Mouse (Mus musculus): ENCODE data around the gene Dcaf4. TPM values are rescaled to one million over a fixed set of nuclear protein-coding genes. Genes with fewer than 3 reads are reported as not detected.

Dcaf4 gene
- total and polyA plus RNA-seq, 2 experiments from 2014 or later = 40.8 to 48.7 TPM

GRCm38 (mm10) chr12:83479818-83480401 lies 40.4 kb upstream of the Dcaf4 start:
- Histone ChIP-seq H3K27ac (ENCODE audit: low read depth, low read length) (no peak overlapping the region), H3K36me3 (ENCODE audit: insufficient read depth, low read length) (no peaks in the 10 kb centered on the region), H3K4me1 (ENCODE audit: insufficient read depth, low read length) (no peaks in the 10 kb centered on the region), H3K27me3 (ENCODE audit: insufficient read depth, low read length) (no peaks in the 10 kb centered on the region), H3K9ac (replicated peaks; ENCODE audit: low read length, poor library complexity, severe bottlenecking) (no peak overlapping the region), H3K4me3 (ENCODE audit: low read depth, low read length) (no peak overlapping the region), H3K4me2 (ENCODE audit: low read depth, low read length, poor library complexity, severe bottlenecking) (no peak overlapping the region), H3K9me3 (ENCODE audit: low read length) (no peaks in the 10 kb centered on the region)
- TF ChIP-seq CTCF (IDR thresholded peaks at IDR 0.05) = no peak
- ATAC-seq (ENCODE audit: low FRiP score) (no peak), DNase-seq (ENCODE audit: low spot score) (no peak)
- WGBS = 72% methylated on average over 7 of the region's 7 CpGs

- 77% methylated on average over 4 of the region's 4 CpGs for WGBS
- no peak overlapping the region for H3K27ac ChIP-seq (ENCODE audit: low read depth, low read length)
- no peak overlapping the region for H3K4me2 ChIP-seq (ENCODE audit: low read depth, low read length, poor library complexity, severe bottlenecking)
- DNase-seq (ENCODE audit: low spot score) (no peak), ATAC-seq (ENCODE audit: low FRiP score) (no peak)
- H3K9ac ChIP-seq (replicated peaks; ENCODE audit: low read length, poor library complexity, severe bottlenecking) = no peak overlapping the region
- H3K27me3 ChIP-seq (ENCODE audit: insufficient read depth, low read length) = no peaks in the 10 kb centered on the region
- no peak overlapping the region for H3K4me3 ChIP-seq (ENCODE audit: low read depth, low read length)
- H3K9me3 ChIP-seq (ENCODE audit: low read length) = no peaks in the 10 kb centered on the region
- no peak for TF ChIP-seq CTCF (IDR thresholded peaks at IDR 0.05)
- H3K4me1 ChIP-seq (ENCODE audit: insufficient read depth, low read length) = no peaks in the 10 kb centered on the region
- no peaks in the 10 kb centered on the region for H3K36me3 ChIP-seq (ENCODE audit: insufficient read depth, low read length)
These were observed 38.8 kb upstream of the Dcaf4 start for GRCm38 (mm10) chr12:83481439-83481838.

DNA sequence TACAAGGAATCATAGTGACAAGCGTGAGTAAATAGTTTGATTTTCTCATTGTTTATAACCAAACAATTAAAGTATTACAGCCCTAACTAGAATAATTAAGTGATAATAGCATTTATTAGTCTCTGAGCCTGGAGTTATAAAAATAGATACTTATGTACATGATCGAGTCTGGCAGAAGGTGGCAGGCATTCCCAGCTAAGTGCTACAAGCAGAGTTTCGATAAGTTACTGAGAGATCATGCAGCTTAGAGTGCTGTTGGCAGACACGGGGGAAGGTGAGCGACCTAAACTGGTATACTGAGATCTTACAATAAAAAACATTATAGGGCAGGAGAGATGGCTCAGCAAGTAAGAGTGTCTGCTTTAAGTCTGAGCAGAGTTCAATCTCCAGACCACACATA lies 36.6 kb upstream of the Dcaf4 start:
- Histone ChIP-seq H3K9ac (replicated peaks; ENCODE audit: low read length, poor library complexity, severe bottlenecking) (no peak overlapping the region), H3K4me1 (ENCODE audit: insufficient read depth, low read length) (0 out of 2 replicates have a peak, but pooled peaks cover under 1% of the 10 kb centered on the region), H3K27ac (ENCODE audit: low read depth, low read length) (no peak overlapping the region), H3K4me3 (ENCODE audit: low read depth, low read length) (no peak overlapping the region), H3K4me2 (ENCODE audit: low read depth, low read length, poor library complexity, severe bottlenecking) (no peak overlapping the region), H3K27me3 (ENCODE audit: insufficient read depth, low read length) (no peaks in the 10 kb centered on the region), H3K9me3 (ENCODE audit: low read length) (no peaks in the 10 kb centered on the region), H3K36me3 (ENCODE audit: insufficient read depth, low read length) (no peaks in the 10 kb centered on the region)
- WGBS = 61% methylated on average over 5 of the region's 5 CpGs
- TF ChIP-seq CTCF (IDR thresholded peaks at IDR 0.05) = peak; percentile 22; the same call in 1 of the 2 replicates
- DNase-seq (ENCODE audit: low spot score) = no peak
- ATAC-seq (ENCODE audit: low FRiP score) = no peak

GRCm38 (mm10) chr12:83484855-83485745 lies 35.2 kb upstream of the Dcaf4 start:
- TF ChIP-seq CTCF (IDR thresholded peaks at IDR 0.05) = peak; percentile 63
- Histone ChIP-seq H3K4me1 (ENCODE audit: insufficient read depth, low read length) (0 out of 2 replicates have a peak, but pooled peaks cover 5% of the 10 kb centered on the region), H3K27ac (ENCODE audit: low read depth, low read length) (no peak overlapping the region), H3K9ac (replicated peaks; ENCODE audit: low read length, poor library complexity, severe bottlenecking) (peak overlapping the region; percentile 61; the same call in 1 of the 2 replicates), H3K4me3 (ENCODE audit: low read depth, low read length) (peak overlapping the region; percentile 75), H3K27me3 (ENCODE audit: insufficient read depth, low read length) (no peaks in the 10 kb centered on the region), H3K36me3 (ENCODE audit: insufficient read depth, low read length) (no peaks in the 10 kb centered on the region), H3K9me3 (ENCODE audit: low read length) (no peaks in the 10 kb centered on the region), H3K4me2 (ENCODE audit: low read depth, low read length, poor library complexity, severe bottlenecking) (peak overlapping the region; percentile 99)
- under 1% methylated on average over 24 of the region's 24 CpGs for WGBS
- ATAC-seq (ENCODE audit: low FRiP score) (no peak), DNase-seq (ENCODE audit: low spot score) (peak; percentile 67)

DNA sequence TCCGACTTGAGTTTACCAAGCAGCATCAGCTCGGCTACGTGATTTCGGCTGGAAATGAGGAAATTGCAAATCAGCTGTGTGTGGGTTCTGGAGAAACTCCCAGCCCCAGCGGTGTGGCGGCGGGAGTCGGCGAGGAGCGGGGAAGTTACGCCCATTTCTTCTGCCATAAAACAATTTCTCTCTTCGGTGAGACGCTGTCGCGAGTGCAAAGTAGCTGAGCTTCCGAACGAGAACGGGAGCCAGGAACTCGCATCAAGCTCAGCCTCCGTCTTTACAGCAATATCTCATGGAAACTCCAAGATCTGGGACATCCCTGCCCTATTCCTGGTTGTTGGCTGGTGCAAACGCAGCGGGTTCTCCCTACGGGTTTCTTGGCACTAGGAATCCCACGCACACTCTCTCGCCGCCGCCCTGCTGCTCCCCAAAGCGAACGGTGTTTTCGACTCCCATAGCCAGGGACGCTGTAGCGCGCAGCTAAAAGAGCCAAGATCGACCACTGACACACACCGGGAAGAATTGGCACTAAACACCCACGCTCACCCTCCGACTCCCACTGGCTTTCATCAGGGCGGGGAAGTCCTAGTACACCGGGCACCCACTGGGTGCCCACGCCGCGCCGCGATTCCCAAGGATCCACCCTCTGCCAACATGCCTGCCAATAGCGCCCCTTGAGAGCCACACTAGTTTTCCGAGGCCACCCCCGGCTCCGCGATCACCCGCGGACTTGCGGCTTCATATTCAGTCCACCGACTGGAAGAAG lies 34.2 kb upstream of the Dcaf4 start:
- H3K9ac ChIP-seq (replicated peaks; ENCODE audit: low read length, poor library complexity, severe bottlenecking) = peak overlapping the region; percentile 61
- H3K4me3 ChIP-seq (ENCODE audit: low read depth, low read length) = peak overlapping the region; percentile 75
- H3K4me1 ChIP-seq (ENCODE audit: insufficient read depth, low read length) = 0 out of 2 replicates have a peak, but pooled peaks cover 5% of the 10 kb centered on the region
- ATAC-seq (ENCODE audit: low FRiP score) = no peak
- WGBS = under 1% methylated on average over 53 of the region's 53 CpGs
- peak; percentile 43 for DNase-seq (ENCODE audit: low spot score)
- peak overlapping the region; percentile 99 for H3K4me2 ChIP-seq (ENCODE audit: low read depth, low read length, poor library complexity, severe bottlenecking)
- peak overlapping the region; percentile 78 for H3K27ac ChIP-seq (ENCODE audit: low read depth, low read length)
- no peaks in the 10 kb centered on the region for H3K9me3 ChIP-seq (ENCODE audit: low read length)
- TF ChIP-seq CTCF (IDR thresholded peaks at IDR 0.05) = 0 out of 2 replicates have a peak, but pooled peaks have one; percentile 4
- H3K36me3 ChIP-seq (ENCODE audit: insufficient read depth, low read length) = no peaks in the 10 kb centered on the region
- no peaks in the 10 kb centered on the region for H3K27me3 ChIP-seq (ENCODE audit: insufficient read depth, low read length)
